Mouse (Mus musculus) G1E (cell line): ENCODE results near the gene Tnpo1.

Experiments used
- CTCF ChIP-seq: IDR thresholded peaks from 2 replicates; pipeline ENCODE4 v1.5.1; 2012; ENCODE audit warnings: low read depth, low read length, inconsistent platforms, mixed read lengths
- GATA1 ChIP-seq: IDR thresholded peaks from 2 replicates; pipeline ENCODE4 v1.6.1; 2012; ENCODE audit warnings: borderline replicate concordance, low read length, inconsistent platforms, mixed read lengths
- POLR2AphosphoS5 ChIP-seq: IDR thresholded peaks from 2 replicates; pipeline ENCODE4 v1.6.1; 2012; ENCODE audit warnings: low read depth, low read length, inconsistent platforms; ENCODE audit not compliant: insufficient replicate concordance

DNA sequence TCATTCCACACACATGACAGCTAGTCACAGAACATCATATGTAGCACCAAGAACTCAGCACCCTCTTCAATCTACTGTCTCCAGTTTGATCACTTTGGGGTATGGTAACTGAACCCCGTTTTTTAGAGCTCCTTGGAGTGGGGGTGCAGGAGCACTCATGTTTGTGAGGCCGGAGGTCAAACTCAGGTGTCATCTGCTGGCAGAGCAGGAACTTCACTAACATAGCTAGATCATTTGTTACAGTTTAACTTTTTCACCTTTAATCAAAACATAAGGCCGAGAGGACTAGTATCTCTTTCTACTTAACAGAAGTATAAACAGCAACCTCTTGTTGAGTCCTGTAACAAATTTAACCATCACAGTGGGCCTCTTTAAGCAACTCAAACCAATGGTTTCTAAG is 26.6 kb downstream of the Tnpo1 start:
- TF ChIP-seq CTCF (no peak), POLR2AphosphoS5 (no peak), GATA1 (no peak)
